ENCODE assay signal across 9 mouse cellular contexts in the genomic region with DNA sequence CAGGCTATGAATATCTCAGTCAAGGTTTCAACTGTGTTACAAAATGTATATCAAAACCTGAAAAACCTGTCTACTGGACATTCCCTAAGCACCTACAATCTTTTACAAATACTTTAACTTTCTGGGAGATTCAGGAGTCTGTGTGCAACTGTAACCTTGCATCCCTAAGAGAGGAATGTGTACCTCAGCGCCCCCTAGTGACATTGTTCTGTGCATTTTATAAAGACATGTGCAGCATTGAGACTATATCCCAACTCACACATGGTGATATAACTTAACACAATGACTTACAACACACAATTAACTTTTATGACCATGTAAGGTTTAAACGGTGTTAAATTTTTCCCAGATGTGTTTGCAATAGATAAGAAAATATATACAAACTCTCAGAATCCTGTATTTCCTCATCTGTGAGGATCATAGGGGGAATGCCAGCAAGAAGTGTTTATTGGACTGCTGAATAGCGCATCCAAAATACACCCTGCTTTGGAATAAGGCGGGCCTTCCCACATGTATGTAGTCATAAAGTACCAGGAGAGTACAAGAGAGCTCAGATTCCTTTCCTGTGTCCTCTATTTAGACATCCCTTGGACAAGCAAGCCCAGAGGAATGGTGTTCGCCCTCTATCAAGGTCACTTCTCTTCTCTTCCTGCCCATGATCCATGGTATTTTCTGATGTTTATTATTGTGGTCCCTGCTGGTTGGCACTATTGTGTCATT. TPM values are rescaled to one million over a fixed set of nuclear protein-coding genes. Genes with fewer than 3 reads are reported as not detected.
DNase-seq lines count a peak whose midpoint lies in the region; ATAC-seq lines count a peak whose summit lies in the region.
"Had no signal": no experiment of that assay in that cellular context is flagged by ENCODE, and none has a peak within 500 bp of the region (broad histone marks: within the 10 kb centered on the region; RNA-seq: fewer than 3 reads in every experiment).

No protein-coding gene starts in this region.

- no peak overlapping the region for H3K27ac ChIP-seq in midbrain, embryonic 14.5 days (replicated peaks; ENCODE audit: low read depth, low read length)
- H3K27ac ChIP-seq in midbrain, embryonic 15.5 days: no peak overlapping the region
- H3K27ac ChIP-seq: liver, embryonic 13.5 days had no signal

- no peak overlapping the region for H3K9ac ChIP-seq in midbrain, embryonic 14.5 days (replicated peaks; ENCODE audit: low read length)
- no peak overlapping the region for H3K9ac ChIP-seq in midbrain, embryonic 15.5 days
- H3K9ac ChIP-seq: liver, embryonic 13.5 days had no signal

- DNase-seq in cerebellum, adult 9-10 months: peak; percentile 2
- DNase-seq in cerebellum, adult 11 months: no peak
- DNase-seq in midbrain, embryonic 14.5 days: peak; percentile 72
- peak; percentile 0 for DNase-seq in c-Kit-negative CD71-positive TER-119-positive erythroid progenitor cells, embryonic 14.5 days (ENCODE audit: low read depth, low spot score)
- DNase-seq in induced T-regulatory cell, adult 2 months (ENCODE audit: low read depth): peak; percentile 2
- DNase-seq in lung, postnatal 36 days: peak; percentile 81
- no peak for DNase-seq in thymus, adult 18-20 months
- DNase-seq: liver, embryonic 13.5 days had no signal

- H3K36me3 ChIP-seq in midbrain, embryonic 14.5 days (ENCODE audit: control insufficient read depth, insufficient read depth, low read length): no peaks in the 10 kb centered on the region
- no peaks in the 10 kb centered on the region for H3K36me3 ChIP-seq in midbrain, embryonic 15.5 days (replicated peaks)
- H3K36me3 ChIP-seq: liver, embryonic 13.5 days had no signal

- 70% methylated on average over 5 of the region's 5 CpGs for WGBS in midbrain, embryonic 14.5 days
- WGBS in midbrain, embryonic 15.5 days: 72% methylated on average over 5 of the region's 5 CpGs

- H3K27me3 ChIP-seq in midbrain, embryonic 14.5 days (ENCODE audit: control insufficient read depth, insufficient read depth, low read length): no peaks in the 10 kb centered on the region
- no peaks in the 10 kb centered on the region for H3K27me3 ChIP-seq in midbrain, embryonic 15.5 days (replicated peaks)
- H3K27me3 ChIP-seq: liver, embryonic 13.5 days had no signal

- no peaks in the 10 kb centered on the region for H3K9me3 ChIP-seq in midbrain, embryonic 14.5 days (ENCODE audit: control insufficient read depth, low read length)
- H3K9me3 ChIP-seq in midbrain, embryonic 15.5 days: no peaks in the 10 kb centered on the region
- H3K9me3 ChIP-seq: liver, embryonic 13.5 days had no signal

- H3K4me3 ChIP-seq in midbrain, embryonic 14.5 days (replicated peaks; ENCODE audit: low read depth, low read length): no peak overlapping the region
- no peak overlapping the region for H3K4me3 ChIP-seq in midbrain, embryonic 15.5 days
- H3K4me3 ChIP-seq: liver, embryonic 13.5 days had no signal

- H3K4me1 ChIP-seq in midbrain, embryonic 14.5 days (ENCODE audit: control insufficient read depth, insufficient read depth, low read length): no peaks in the 10 kb centered on the region
- H3K4me1 ChIP-seq in midbrain, embryonic 15.5 days: no peaks in the 10 kb centered on the region
- H3K4me1 ChIP-seq: liver, embryonic 13.5 days had no signal

- no peak overlapping the region for H3K4me2 ChIP-seq in midbrain, embryonic 14.5 days (ENCODE audit: low read length)
- H3K4me2 ChIP-seq in midbrain, embryonic 15.5 days: no peak overlapping the region
- H3K4me2 ChIP-seq: liver, embryonic 13.5 days had no signal

- ATAC-seq in midbrain, embryonic 14.5 days (ENCODE audit: low FRiP score, low TSS enrichment): no peak
- no peak for ATAC-seq in midbrain, embryonic 15.5 days (replicated peaks)

RNA-seq across cellular contexts. Expression of a gene that starts 2.0 kb away (rescaled TPM):
- polyA plus RNA-seq in midbrain, embryonic 14.5 days (2014; fragmentation: Nextera tagmentation; extraction: Ambion mirVana): 0.05 and 0.08 TPM in 2 replicates
- 0.14 and 0.17 TPM in 2 replicates for polyA plus RNA-seq in midbrain, embryonic 15.5 days (2015; fragmentation: Nextera tagmentation; extraction: Ambion mirVana)
- polyA plus RNA-seq: liver, embryonic 13.5 days had no signal

RNA-seq across cellular contexts. Expression of a gene that starts 35.9 kb away (rescaled TPM):
- polyA plus RNA-seq in midbrain, embryonic 14.5 days (2014; fragmentation: Nextera tagmentation; extraction: Ambion mirVana): 0.08 and 0.14 TPM in 2 replicates
- 0.05 and 0.10 TPM in 2 replicates for polyA plus RNA-seq in midbrain, embryonic 15.5 days (2015; fragmentation: Nextera tagmentation; extraction: Ambion mirVana)

RNA-seq across cellular contexts. Expression of a gene that starts 41.1 kb away (rescaled TPM):
- polyA plus RNA-seq in midbrain, embryonic 14.5 days (2014; fragmentation: Nextera tagmentation; extraction: Ambion mirVana): 1.4 and 2.6 TPM in 2 replicates
- polyA plus RNA-seq in midbrain, embryonic 15.5 days (2015; fragmentation: Nextera tagmentation; extraction: Ambion mirVana): 0.89 and 1.8 TPM in 2 replicates

Comparison
In these comparisons a context has a peak if more than half of its experiments do, and no peak if none do; other contexts are left out.
1. DNase-seq: peak in cerebellum, adult 9-10 months (single experiment), midbrain, embryonic 14.5 days (single experiment), c-Kit-negative CD71-positive TER-119-positive erythroid progenitor cells, embryonic 14.5 days (single experiment), induced T-regulatory cell, adult 2 months (single experiment) and lung, postnatal 36 days (single experiment); none in cerebellum, adult 11 months (single experiment) and thymus, adult 18-20 months (0 of 2).